Mouse (Mus musculus) ES-E14 (cell line): ENCODE data around the gene Apon.

Source experiments
- CHD2 ChIP-seq: IDR thresholded peaks from 2 replicates; pipeline ENCODE4 v1.6.1; 2014; ENCODE audit warnings: mild to moderate bottlenecking, low read depth, low read length, inconsistent platforms
- MAFK ChIP-seq: IDR thresholded peaks from 2 replicates; pipeline ENCODE4 v1.6.1; 2014; ENCODE audit warnings: mild to moderate bottlenecking, low read depth, low read length, inconsistent platforms; ENCODE audit not compliant: insufficient read depth
- ZC3H11A ChIP-seq: IDR thresholded peaks from 2 replicates; pipeline ENCODE4 v1.6.1; 2012; ENCODE audit warnings: low read depth, mild to moderate bottlenecking, inconsistent platforms, low read length, borderline replicate concordance
- ZNF384 ChIP-seq: IDR thresholded peaks from 2 replicates; pipeline ENCODE4 v1.6.1; 2012; ENCODE audit warnings: low read depth, low read length, inconsistent platforms

DNA sequence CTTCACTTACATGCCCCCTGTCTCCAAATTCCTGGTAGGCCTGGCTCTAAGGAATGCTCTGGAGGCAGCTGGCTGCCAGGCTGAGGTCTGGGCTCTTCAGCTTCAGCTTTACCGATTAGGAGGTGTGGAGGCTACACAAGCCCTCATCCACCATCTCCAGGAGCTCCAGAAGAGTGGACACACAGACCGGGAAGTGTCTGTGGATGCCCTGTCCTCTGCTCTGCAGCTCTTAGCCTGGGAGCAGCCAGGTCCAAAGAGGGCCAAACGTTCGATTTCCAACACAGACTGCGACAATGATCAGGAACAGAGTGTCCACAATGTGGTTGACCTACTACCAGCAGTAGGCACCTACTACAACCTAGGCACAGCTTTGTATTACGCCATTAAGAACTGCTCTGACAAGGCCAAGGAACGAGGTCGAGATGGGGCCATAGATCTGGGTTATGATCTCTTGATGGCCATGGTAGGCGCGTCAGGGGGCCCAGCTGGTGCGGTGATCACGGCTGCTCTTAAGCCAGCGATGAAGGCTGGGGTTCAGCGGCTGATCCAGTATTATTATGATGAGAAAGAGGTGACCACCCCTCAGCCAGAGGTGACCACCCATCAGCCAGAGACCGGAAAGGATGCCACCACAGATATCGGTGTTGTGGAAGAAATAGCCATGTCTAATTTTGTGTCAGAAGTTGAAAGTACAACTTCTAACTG, 15.5 kb downstream of the Apon start:
- TF ChIP-seq CHD2, result no peak
- no peak for TF ChIP-seq ZC3H11A
- no peak for TF ChIP-seq ZNF384
- TF ChIP-seq MAFK, result no peak
